Mouse (Mus musculus): ENCODE measurements around the gene Srpk1.

Srpk1 gene

GRCm38 (mm10) chr17:28613096-28613495, 9.4 kb downstream of the Srpk1 start:
- no peak for DNase-seq (ENCODE audit: low spot score)

GRCm38 (mm10) chr17:28612603-28613002, 9.9 kb downstream of the Srpk1 start:
- no peak for DNase-seq (ENCODE audit: low spot score)

GRCm38 (mm10) chr17:28609543-28609942, 13.0 kb downstream of the Srpk1 start:
- DNase-seq (ENCODE audit: low spot score) = no peak

- no peak for DNase-seq (ENCODE audit: low spot score)
These were observed 20.8 kb downstream of the Srpk1 start for GRCm38 (mm10) chr17:28601557-28602250.

- DNase-seq (ENCODE audit: low spot score) = no peak
These were observed 21.7 kb downstream of the Srpk1 start for GRCm38 (mm10) chr17:28600780-28601179.

- DNase-seq (ENCODE audit: low spot score) = no peak
These were observed 28.5 kb downstream of the Srpk1 start for GRCm38 (mm10) chr17:28593965-28594364.

- DNase-seq (ENCODE audit: low spot score) = peak; percentile 83
These were observed 29.5 kb downstream of the Srpk1 start for GRCm38 (mm10) chr17:28592998-28593397.

- DNase-seq (ENCODE audit: low spot score) = no peak
These were observed 31.0 kb downstream of the Srpk1 start for GRCm38 (mm10) chr17:28591476-28591875.

- no peak for DNase-seq (ENCODE audit: low spot score)
These were observed 31.9 kb downstream of the Srpk1 start for GRCm38 (mm10) chr17:28590596-28590995.

GRCm38 (mm10) chr17:28588591-28588990, 33.9 kb downstream of the Srpk1 start:
- no peak for DNase-seq (ENCODE audit: low spot score)

GRCm38 (mm10) chr17:28586509-28586908, 36.0 kb downstream of the Srpk1 start:
- DNase-seq (ENCODE audit: low spot score) = no peak

- no peak for DNase-seq (ENCODE audit: low spot score)
These were observed 41.5 kb downstream of the Srpk1 start for GRCm38 (mm10) chr17:28581056-28581455.

- peak; percentile 86 for DNase-seq (ENCODE audit: low spot score)
These were observed 42.1 kb downstream of the Srpk1 start for GRCm38 (mm10) chr17:28580396-28580795.

GRCm38 (mm10) chr17:28575244-28576125, 47.0 kb downstream of the Srpk1 start, which contains the start of gene Lhfpl5:
Gene Lhfpl5, plus strand, starts transcription at chr17:28575641.
- DNase-seq (ENCODE audit: low spot score) = peak; percentile 84

GRCm38 (mm10) chr17:28572941-28573340, 49.6 kb downstream of the Srpk1 start:
- DNase-seq (ENCODE audit: low spot score) = no peak

GRCm38 (mm10) chr17:28572521-28572920, 50.0 kb downstream of the Srpk1 start:
- DNase-seq (ENCODE audit: low spot score) = no peak

GRCm38 (mm10) chr17:28571868-28572267, 50.6 kb downstream of the Srpk1 start:
- no peak for DNase-seq (ENCODE audit: low spot score)

- DNase-seq (ENCODE audit: low spot score) = no peak
These were observed 55.0 kb downstream of the Srpk1 start for GRCm38 (mm10) chr17:28567541-28567940.

- no peak for DNase-seq (ENCODE audit: low spot score)
These were observed 57.3 kb downstream of the Srpk1 start for GRCm38 (mm10) chr17:28565181-28565580.

GRCm38 (mm10) chr17:28561613-28562012, 60.9 kb downstream of the Srpk1 start:
- no peak for DNase-seq (ENCODE audit: low spot score)

- DNase-seq (ENCODE audit: low spot score) = no peak
These were observed 61.9 kb downstream of the Srpk1 start, which contains the start of gene Clps for GRCm38 (mm10) chr17:28560598-28560997. Gene Clps, minus strand, starts transcription at chr17:28560766.

GRCm38 (mm10) chr17:28557772-28558171, 64.7 kb downstream of the Srpk1 start:
- no peak for DNase-seq (ENCODE audit: low spot score)
